Mouse (Mus musculus) stomach, embryonic 16.5 days (tissue): ENCODE measurements around the gene Cdh3. TPM values are rescaled to one million over a fixed set of nuclear protein-coding genes. Genes with fewer than 3 reads are reported as not detected.
A peak's percentile ranks its signal among the peaks of the same experiment; 100 is the strongest.

Source experiments
- ATAC-seq: fragments of 200-750 bp; cut with Nextera tagmentation; 2 replicates; pipeline ENCODE4 v1.8.0; 2017; ENCODE audit warnings: moderate number of reproducible peaks, moderate TSS enrichment; ENCODE audit not compliant: insufficient read depth, low FRiP score
- H3K27ac ChIP-seq: fragments of 300-500 bp; sonication (generic); 2 replicates; pipeline ENCODE4 v1.5.1; 2014; ENCODE audit warnings: low read length
- H3K27me3 ChIP-seq: fragments of 300-500 bp; sonication (generic); 2 replicates; pipeline ENCODE4 v1.6.1; 2014; ENCODE audit warnings: low read length, control low read depth, mixed read lengths; ENCODE audit not compliant: control insufficient read depth, insufficient read depth
- H3K36me3 ChIP-seq: fragments of 300-500 bp; sonication (generic); 2 replicates; pipeline ENCODE4 v1.6.1; 2014; ENCODE audit warnings: low read length; ENCODE audit not compliant: control insufficient read depth, insufficient read depth
- H3K4me1 ChIP-seq: fragments of 300-500 bp; sonication (generic); 2 replicates; pipeline ENCODE4 v1.6.1; 2014; ENCODE audit warnings: low read length, control low read depth, mixed read lengths; ENCODE audit not compliant: control insufficient read depth, insufficient read depth
- H3K4me2 ChIP-seq: fragments of 300-500 bp; sonication (generic); 2 replicates; pipeline ENCODE4 v1.6.1; 2014; ENCODE audit warnings: low read depth, low read length, mixed read lengths
- H3K4me3 ChIP-seq: fragments of 300-500 bp; sonication (generic); replicated peaks from 2 replicates; pipeline ENCODE4 v1.5.1; 2014; ENCODE audit warnings: mild to moderate bottlenecking, low read length
- H3K9ac ChIP-seq: fragments of 300-500 bp; sonication (generic); 2 replicates; pipeline ENCODE4 v1.6.1; 2014; ENCODE audit warnings: low read length
- H3K9me3 ChIP-seq: fragments of 300-500 bp; sonication (generic); replicated peaks from 2 replicates; pipeline ENCODE4 v1.6.1; 2016; ENCODE audit warnings: low read length, control low read depth; ENCODE audit not compliant: control insufficient read depth
- WGBS: fragments of 180-500 bp; shearing (Covaris S2); extraction: QIAGEN DNeasy Blood & Tissue Kit; methylation state at CpG from one replicate; pipeline ENCODE4 v1.1.7; 2014; 5-methylcytosine and 5-hydroxymethylcytosine counted together
- polyA plus RNA-seq: library from polyadenylated mRNA; unstranded; fragments of >200 nt; fragmentation: Nextera tagmentation; extraction: Ambion mirVana; gene quantifications from 2 replicates; pipeline ENCODE4 v1.2.1, GENCODE M21; 2015

Gene Cdh3
- polyA plus RNA-seq, 1 experiment from 2014 or later = 16.7 TPM

GRCm38 (mm10) chr8:106507761-106508331, 2.8 kb upstream of the Cdh3 start:
- H3K4me2 ChIP-seq = peak overlapping the region; percentile 62
- H3K4me3 ChIP-seq = peak overlapping the region; percentile 31
- no peaks in the 10 kb centered on the region for H3K36me3 ChIP-seq
- no peaks in the 10 kb centered on the region for H3K9me3 ChIP-seq
- ATAC-seq = peak; percentile 68; the same call in 1 of the 2 replicates
- H3K27ac ChIP-seq = peak overlapping the region; percentile 71
- H3K9ac ChIP-seq = peak overlapping the region; percentile 67
- H3K27me3 ChIP-seq = no peaks in the 10 kb centered on the region
- 3% methylated on average over 30 of the region's 30 CpGs for WGBS
- H3K4me1 ChIP-seq = peaks cover 25% of the 10 kb centered on the region

GRCm38 (mm10) chr8:106508456-106508855, 2.2 kb upstream of the Cdh3 start:
- peaks cover 25% of the 10 kb centered on the region for H3K4me1 ChIP-seq
- no peaks in the 10 kb centered on the region for H3K27me3 ChIP-seq
- ATAC-seq = no peak
- peak overlapping the region; percentile 71; the same call in 1 of the 2 replicates for H3K27ac ChIP-seq
- no peak overlapping the region for H3K9ac ChIP-seq
- H3K9me3 ChIP-seq = no peaks in the 10 kb centered on the region
- H3K36me3 ChIP-seq = no peaks in the 10 kb centered on the region
- 39% methylated on average over 3 of the region's 3 CpGs for WGBS
- no peak overlapping the region for H3K4me3 ChIP-seq
- peak overlapping the region; percentile 62; the same call in 1 of the 2 replicates for H3K4me2 ChIP-seq

GRCm38 (mm10) chr8:106509079-106509780, 1.5 kb upstream of the Cdh3 start:
- H3K36me3 ChIP-seq = no peaks in the 10 kb centered on the region
- WGBS = 66% methylated on average over 8 of the region's 8 CpGs
- no peaks in the 10 kb centered on the region for H3K27me3 ChIP-seq
- no peak for ATAC-seq
- H3K4me2 ChIP-seq = no peak overlapping the region
- no peak overlapping the region for H3K4me3 ChIP-seq
- H3K4me1 ChIP-seq = peaks cover 25% of the 10 kb centered on the region
- no peaks in the 10 kb centered on the region for H3K9me3 ChIP-seq
- H3K9ac ChIP-seq = no peak overlapping the region
- no peak overlapping the region for H3K27ac ChIP-seq

GRCm38 (mm10) chr8:106511065-106511501, 392 bp downstream of the Cdh3 start:
- peak overlapping the region; percentile 81 for H3K27ac ChIP-seq
- no peaks in the 10 kb centered on the region for H3K27me3 ChIP-seq
- H3K4me1 ChIP-seq = peaks cover 22% of the 10 kb centered on the region
- 0% methylated on average over 22 of the region's 22 CpGs for WGBS
- peak overlapping the region; percentile 77 for H3K9ac ChIP-seq
- H3K36me3 ChIP-seq = no peaks in the 10 kb centered on the region
- no peaks in the 10 kb centered on the region for H3K9me3 ChIP-seq
- H3K4me3 ChIP-seq = peak overlapping the region; percentile 58
- peak overlapping the region; percentile 83 for H3K4me2 ChIP-seq
- peak; percentile 42 for ATAC-seq

- Histone ChIP-seq H3K9ac (peak overlapping the region; percentile 77), H3K4me1 (peaks cover 26% of the 10 kb centered on the region), H3K4me2 (peak overlapping the region; percentile 83), H3K9me3 (no peaks in the 10 kb centered on the region), H3K4me3 (peak overlapping the region; percentile 58), H3K27ac (peak overlapping the region; percentile 81), H3K36me3 (no peaks in the 10 kb centered on the region), H3K27me3 (no peaks in the 10 kb centered on the region)
- ATAC-seq = peak; percentile 37; the same call in 1 of the 2 replicates
- 2% methylated on average over 30 of the region's 30 CpGs for WGBS
Observed at GRCm38 (mm10) chr8:106511531-106512041, 895 bp downstream of the Cdh3 start.

- Histone ChIP-seq H3K4me2 (peak overlapping the region; percentile 83), H3K4me3 (peak overlapping the region; percentile 58), H3K27ac (peak overlapping the region; percentile 81), H3K9me3 (no peaks in the 10 kb centered on the region), H3K27me3 (no peaks in the 10 kb centered on the region), H3K4me1 (peaks cover 22% of the 10 kb centered on the region), H3K36me3 (no peaks in the 10 kb centered on the region), H3K9ac (peak overlapping the region; percentile 77; the same call in 1 of the 2 replicates)
- no peak for ATAC-seq
- WGBS = 46% methylated on average over 7 of the region's 7 CpGs
Observed at GRCm38 (mm10) chr8:106512475-106513150, 1.9 kb downstream of the Cdh3 start.

- Histone ChIP-seq H3K9ac (no peak overlapping the region), H3K4me3 (no peak overlapping the region), H3K4me2 (no peak overlapping the region), H3K36me3 (no peaks in the 10 kb centered on the region), H3K27me3 (no peaks in the 10 kb centered on the region), H3K27ac (no peak overlapping the region; the same call in 1 of the 2 replicates), H3K9me3 (no peaks in the 10 kb centered on the region), H3K4me1 (peaks cover 30% of the 10 kb centered on the region)
- WGBS = 53% methylated on average over 1 of the region's 1 CpGs
- ATAC-seq = no peak
Observed at GRCm38 (mm10) chr8:106515946-106516479, 5.3 kb downstream of the Cdh3 start.

GRCm38 (mm10) chr8:106516581-106516980, 5.9 kb downstream of the Cdh3 start:
- Histone ChIP-seq H3K9me3 (no peaks in the 10 kb centered on the region), H3K9ac (no peak overlapping the region), H3K27ac (no peak overlapping the region; the same call in 1 of the 2 replicates), H3K27me3 (no peaks in the 10 kb centered on the region), H3K4me3 (no peak overlapping the region), H3K4me2 (no peak overlapping the region), H3K4me1 (peaks cover 26% of the 10 kb centered on the region), H3K36me3 (no peaks in the 10 kb centered on the region)
- ATAC-seq = 0 out of 2 replicates have a peak, but pooled peaks have one; percentile 8
- 49% methylated on average over 2 of the region's 2 CpGs for WGBS
